17 mouse cellular contexts compared by ENCODE assay signal in genomic region chr3:37595721-37596120, GRCm38 (mm10). TPM values are rescaled to one million over a fixed set of nuclear protein-coding genes. Genes with fewer than 3 reads are reported as not detected.
DNase-seq lines count a peak whose midpoint lies in the region; ATAC-seq lines count a peak whose summit lies in the region.
"Had no signal": no experiment of that assay in that cellular context is flagged by ENCODE, and none has a peak within 500 bp of the region (broad histone marks: within the 10 kb centered on the region; RNA-seq: fewer than 3 reads in every experiment).

No protein-coding gene starts in this region.

- 73% methylated on average over 10 of the region's 10 CpGs for WGBS in midbrain, embryonic 11.5 days

- H3K36me3 ChIP-seq in midbrain, embryonic 11.5 days (ENCODE audit: control insufficient read depth, insufficient read depth, low read length), result no peaks in the 10 kb centered on the region
- H3K36me3 ChIP-seq: limb, embryonic 15.5 days had no signal

- H3K27me3 ChIP-seq in midbrain, embryonic 11.5 days (ENCODE audit: control insufficient read depth, insufficient read depth, low read length), result no peaks in the 10 kb centered on the region
- H3K27me3 ChIP-seq: limb, embryonic 15.5 days had no signal

- H3K4me3 ChIP-seq in midbrain, embryonic 11.5 days (ENCODE audit: low read depth, low read length), result no peak overlapping the region
- H3K4me3 ChIP-seq: erythroblast, embryonic 14.5 days; limb, embryonic 15.5 days had no signal

- no peak overlapping the region for H3K4me2 ChIP-seq in midbrain, embryonic 11.5 days
- H3K4me2 ChIP-seq: limb, embryonic 15.5 days had no signal

- DNase-seq in heart, adult 18-20 months, result peak; percentile 30 to 60
- DNase-seq in heart, postnatal 25 days (ENCODE audit: low spot score), result no peak
- peak; percentile 11 for DNase-seq in urinary bladder, postnatal 14 days (ENCODE audit: low spot score)
- DNase-seq in urinary bladder, postnatal 25 days (ENCODE audit: low spot score), result no peak
- peak; percentile 45 to 47 for DNase-seq in kidney, adult 8-10 months
- DNase-seq in skeletal muscle tissue, adult 2 months (ENCODE audit: low read depth, low spot score), result peak; percentile 19
- DNase-seq in midbrain, embryonic 11.5 days (ENCODE audit: low spot score, missing footprints), result no peak
- no peak for DNase-seq in cerebellum, adult 11-12 months
- DNase-seq: cerebellum, adult 8-10 months; forebrain, postnatal 0 days; liver, postnatal 0 days; midbrain, embryonic 14.5 days; right cerebral cortex, adult 18-20 months; thymus, postnatal 36 days had no signal

- H3K9me3 ChIP-seq in midbrain, embryonic 11.5 days (ENCODE audit: control insufficient read depth, low read length), result no peaks in the 10 kb centered on the region
- H3K9me3 ChIP-seq: limb, embryonic 15.5 days had no signal

- intact Hi-C loops in heart, postnatal 25 days (cut with DNase I), result no loop called here

- H3K4me1 ChIP-seq in midbrain, embryonic 11.5 days (ENCODE audit: control insufficient read depth, insufficient read depth, low read length), result no peaks in the 10 kb centered on the region

- no peak overlapping the region for H3K9ac ChIP-seq in midbrain, embryonic 11.5 days (ENCODE audit: low read length)
- H3K9ac ChIP-seq: forebrain, postnatal 0 days; limb, embryonic 15.5 days; liver, postnatal 0 days had no signal

- ATAC-seq in midbrain, embryonic 11.5 days (ENCODE audit: low FRiP score), result no peak
- ATAC-seq: forebrain, postnatal 0 days; hindbrain, postnatal 0 days; liver, postnatal 0 days had no signal

- no peak overlapping the region for H3K27ac ChIP-seq in midbrain, embryonic 11.5 days (ENCODE audit: low read depth, low read length)
- H3K27ac ChIP-seq: hindbrain, postnatal 0 days had no signal

RNA-seq across cellular contexts. Expression of gene Spry1, which starts 44.0 kb away (rescaled TPM):
- total RNA-seq in heart, adult 18-20 months (2021), result 10 to 100 TPM; 22.8 to 25.3 TPM
- 10 to 100 TPM; 22.6 to 22.8 TPM for total RNA-seq in heart, postnatal 25 days (2021)
- 10.0 and 10.3 TPM in 2 replicates for polyA plus RNA-seq in midbrain, embryonic 11.5 days (2014; fragmentation: Nextera tagmentation; extraction: Ambion mirVana)

Comparison
In these comparisons a context has a peak if more than half of its experiments do, and no peak if none do; other contexts are left out.
1. DNase-seq: peak in heart, adult 18-20 months (2 of 2), urinary bladder, postnatal 14 days (single experiment), kidney, adult 8-10 months (2 of 2) and skeletal muscle tissue, adult 2 months (single experiment); none in heart, postnatal 25 days (single experiment), urinary bladder, postnatal 25 days (single experiment), midbrain, embryonic 11.5 days (single experiment) and cerebellum, adult 11-12 months (single experiment).